Mouse (Mus musculus) T-helper 17 cell (primary cell): ENCODE data around the gene Ccdc14.

Experiments used
- in situ Hi-C, 2 experiments: fragments of 300-600 bp; cut with MboI, MseI; formaldehyde crosslinking; loops; 1 replicate in 1 of 2; 2 replicates in 1 of 2; pipeline ENCODE4 v1.15.1; 2025; ENCODE audit warnings: high pct_unique_total_duplicates in 2 of 2

Gene Ccdc14

GRCm38 (mm10) chr16:34690334-34691144 is at the start of gene Ccdc14:
Ccdc14 (plus strand) TSS chr16:34690616.
- in situ Hi-C loops, result loop anchor here in 1 of 2 experiments (10.0 kb wide), 1 partner anchor 1506 kb away; the partner anchor contains the start of gene Osbpl11

- in situ Hi-C loops, result loop anchor here in 1 of 2 experiments (10.0 kb wide), 1 partner anchor 479 kb away; no protein-coding TSS in a partner anchor
Observed at GRCm38 (mm10) chr16:34643511-34644259, 46.7 kb upstream of the Ccdc14 start.

GRCm38 (mm10) chr16:34649621-34650020 is 40.8 kb upstream of the Ccdc14 start, which contains the start of gene Ropn1:
Ropn1 (plus strand) TSS chr16:34649921.
- in situ Hi-C loops, result loop anchor here in 1 of 2 experiments (10.0 kb wide), 1 partner anchor 485 kb away; no protein-coding TSS in a partner anchor

- in situ Hi-C loops, result no loop called here
Observed at GRCm38 (mm10) chr16:34653023-34653422, 37.4 kb upstream of the Ccdc14 start.

- in situ Hi-C loops, result loop anchor here in 1 of 2 experiments (5.0 kb wide), 1 partner anchor 105 kb away; no protein-coding TSS in a partner anchor
Observed at GRCm38 (mm10) chr16:34657566-34657965, 32.9 kb upstream of the Ccdc14 start.

GRCm38 (mm10) chr16:34657983-34658382 is 32.4 kb upstream of the Ccdc14 start:
- in situ Hi-C loops, result loop anchor here in 1 of 2 experiments (5.0 kb wide), 1 partner anchor 104 kb away; no protein-coding TSS in a partner anchor

GRCm38 (mm10) chr16:34658388-34658787 is 32.0 kb upstream of the Ccdc14 start:
- in situ Hi-C loops, result loop anchor here in 1 of 2 experiments (5.0 kb wide), 1 partner anchor 104 kb away; no protein-coding TSS in a partner anchor

GRCm38 (mm10) chr16:34664553-34664952 is 25.9 kb upstream of the Ccdc14 start:
- in situ Hi-C loops, result no loop called here

GRCm38 (mm10) chr16:34667031-34667726 is 23.2 kb upstream of the Ccdc14 start:
- in situ Hi-C loops, result loop anchor here in 1 of 2 experiments (5.0 kb wide), 1 partner anchor 50 kb away; no protein-coding TSS in a partner anchor

GRCm38 (mm10) chr16:34668341-34668740 is 22.1 kb upstream of the Ccdc14 start:
- in situ Hi-C loops, result loop anchor here in 1 of 2 experiments (5.0 kb wide), 1 partner anchor 49 kb away; no protein-coding TSS in a partner anchor

GRCm38 (mm10) chr16:34671966-34672365 is 18.4 kb upstream of the Ccdc14 start:
- in situ Hi-C loops, result loop anchor here (5.0 to 10.0 kb wide), 2 partner anchors 45 to 1107 kb away; no protein-coding TSS in a partner anchor

- in situ Hi-C loops, result loop anchor here (5.0 to 10.0 kb wide), 2 partner anchors 44 to 1108 kb away; no protein-coding TSS in a partner anchor
Observed at GRCm38 (mm10) chr16:34672822-34673221, 17.6 kb upstream of the Ccdc14 start.

GRCm38 (mm10) chr16:34674365-34674764 is 16.1 kb upstream of the Ccdc14 start:
- in situ Hi-C loops, result loop anchor here (5.0 to 10.0 kb wide), 2 partner anchors 43 to 1110 kb away; no protein-coding TSS in a partner anchor

GRCm38 (mm10) chr16:34681823-34682222 is 8.6 kb upstream of the Ccdc14 start:
- in situ Hi-C loops, result no loop called here

GRCm38 (mm10) chr16:34689879-34690278 is 537 bp upstream of the Ccdc14 start:
- in situ Hi-C loops, result loop anchor here in 1 of 2 experiments (10.0 kb wide), 1 partner anchor 1505 kb away; the partner anchor contains the start of gene Osbpl11

GRCm38 (mm10) chr16:34691156-34691555 is 740 bp downstream of the Ccdc14 start:
- in situ Hi-C loops, result loop anchor here in 1 of 2 experiments (10.0 kb wide), 1 partner anchor 1506 kb away; the partner anchor contains the start of gene Osbpl11

- in situ Hi-C loops, result loop anchor here in 1 of 2 experiments (10.0 kb wide), 1 partner anchor 1510 kb away; the partner anchor contains the start of gene Osbpl11
Observed at GRCm38 (mm10) chr16:34694477-34694876, 4.1 kb downstream of the Ccdc14 start.

GRCm38 (mm10) chr16:34698721-34699120 is 8.3 kb downstream of the Ccdc14 start:
- in situ Hi-C loops, result loop anchor here in 1 of 2 experiments (10.0 kb wide), 1 partner anchor 1514 kb away; the partner anchor contains the start of gene Osbpl11

- in situ Hi-C loops, result no loop called here
Observed at GRCm38 (mm10) chr16:34700165-34700827, 9.9 kb downstream of the Ccdc14 start.

GRCm38 (mm10) chr16:34700828-34701216 is 10.4 kb downstream of the Ccdc14 start:
- in situ Hi-C loops, result no loop called here
